Mouse (Mus musculus): ENCODE measurements around the gene Anln. TPM values are rescaled to one million over a fixed set of nuclear protein-coding genes. Genes with fewer than 3 reads are reported as not detected.
A peak's percentile ranks its signal among the peaks of the same experiment; 100 is the strongest.
"Not testable (repeated sequence)": the region's sequence is repeated elsewhere in the genome, so short reads cannot be mapped to it uniquely, and the experiment has no call there.

Anln gene
- polyA plus RNA-seq, 1 experiment from 2014 or later, result 49.6 TPM

DNA sequence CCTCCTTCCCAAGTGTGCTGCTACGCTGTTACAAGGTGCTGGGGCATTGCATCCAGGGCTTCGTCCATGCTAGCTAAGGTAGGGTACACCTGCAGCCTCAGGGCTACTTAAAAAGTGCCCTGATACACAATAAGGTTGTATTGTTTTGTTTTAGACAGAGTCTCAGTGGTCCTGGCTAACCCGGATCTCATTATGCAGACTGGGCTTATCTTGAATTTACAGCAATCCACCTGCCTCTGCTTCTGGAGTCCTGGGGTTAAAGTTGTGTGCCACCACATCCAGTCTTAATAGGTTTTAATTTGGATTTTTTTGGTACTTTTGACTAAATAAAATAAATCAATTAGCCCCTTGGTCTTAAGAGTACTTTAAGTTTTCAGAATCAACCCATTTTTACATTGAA is 30.9 kb upstream of the Anln start:
- H3K36me3 ChIP-seq, result no peaks in the 10 kb centered on the region
- no peak for ATAC-seq (replicated peaks; ENCODE audit: low FRiP score)
- no peak overlapping the region for H3K9ac ChIP-seq
- no peaks in the 10 kb centered on the region for H3K9me3 ChIP-seq (replicated peaks)
- no peak overlapping the region for H3K27ac ChIP-seq
- H3K4me3 ChIP-seq (replicated peaks), result no peak overlapping the region
- H3K4me2 ChIP-seq, result no peak overlapping the region
- H3K27me3 ChIP-seq, result no peaks in the 10 kb centered on the region
- H3K4me1 ChIP-seq, result 0 out of 2 replicates have a peak, but pooled peaks cover 6% of the 10 kb centered on the region
- WGBS, result 88% methylated on average over 3 of the region's 3 CpGs

DNA sequence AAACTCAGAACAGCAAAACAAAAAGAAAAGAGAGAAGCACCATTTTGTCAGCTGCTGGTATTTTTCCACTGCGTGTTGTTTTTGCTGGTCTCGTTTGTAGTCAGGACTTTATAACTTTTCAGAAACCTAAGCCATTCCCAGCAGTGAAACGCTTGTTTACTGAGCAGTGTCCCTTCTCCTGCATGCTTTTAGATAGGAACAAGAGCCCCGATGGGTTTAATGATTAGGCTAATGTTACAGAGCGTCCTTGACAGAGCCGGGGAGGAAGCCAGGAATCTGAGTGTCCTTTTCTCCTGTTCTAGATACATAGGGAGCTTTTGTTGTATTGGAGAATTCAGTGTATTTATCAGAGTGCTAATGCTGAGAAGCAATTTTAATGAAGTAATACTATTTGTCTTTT is 28.6 kb upstream of the Anln start:
- no peaks in the 10 kb centered on the region for H3K36me3 ChIP-seq
- H3K9me3 ChIP-seq (replicated peaks), result no peaks in the 10 kb centered on the region
- H3K4me1 ChIP-seq, result 0 out of 2 replicates have a peak, but pooled peaks cover 6% of the 10 kb centered on the region
- H3K4me3 ChIP-seq (replicated peaks), result no peak overlapping the region
- H3K27me3 ChIP-seq, result no peaks in the 10 kb centered on the region
- WGBS, result 28% methylated on average over 6 of the region's 6 CpGs
- no peak overlapping the region for H3K4me2 ChIP-seq
- no peak overlapping the region for H3K27ac ChIP-seq
- H3K9ac ChIP-seq, result no peak overlapping the region
- ATAC-seq (replicated peaks; ENCODE audit: low FRiP score), result no peak

DNA sequence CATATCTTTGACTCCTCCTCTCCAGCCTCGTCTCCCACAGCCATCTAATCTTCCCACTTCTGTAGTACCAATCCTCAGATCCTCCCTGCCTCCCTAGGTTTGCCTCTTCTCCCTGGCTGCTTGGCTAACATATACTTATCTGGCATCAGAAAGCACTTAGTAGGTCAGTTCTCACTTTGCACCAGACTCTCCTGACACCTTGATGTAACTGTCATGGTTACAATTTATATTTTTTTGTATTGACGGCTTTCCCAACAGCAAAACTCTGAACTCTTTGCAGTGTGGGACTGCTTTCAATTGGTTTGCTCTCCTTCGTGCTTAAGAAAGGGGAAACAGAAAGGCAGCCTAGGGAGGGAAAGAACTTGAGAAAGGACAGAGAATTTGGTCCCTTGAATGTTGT is 27.2 kb upstream of the Anln start:
- 79% methylated on average over 3 of the region's 3 CpGs for WGBS
- no peaks in the 10 kb centered on the region for H3K9me3 ChIP-seq (replicated peaks)
- peaks cover 10% of the 10 kb centered on the region; the same call in 1 of the 2 replicates for H3K4me1 ChIP-seq
- ATAC-seq (replicated peaks; ENCODE audit: low FRiP score), result no peak
- H3K27me3 ChIP-seq, result no peaks in the 10 kb centered on the region
- H3K36me3 ChIP-seq, result no peaks in the 10 kb centered on the region
- H3K4me3 ChIP-seq (replicated peaks), result no peak overlapping the region
- no peak overlapping the region for H3K27ac ChIP-seq
- no peak overlapping the region for H3K4me2 ChIP-seq
- H3K9ac ChIP-seq, result no peak overlapping the region

DNA sequence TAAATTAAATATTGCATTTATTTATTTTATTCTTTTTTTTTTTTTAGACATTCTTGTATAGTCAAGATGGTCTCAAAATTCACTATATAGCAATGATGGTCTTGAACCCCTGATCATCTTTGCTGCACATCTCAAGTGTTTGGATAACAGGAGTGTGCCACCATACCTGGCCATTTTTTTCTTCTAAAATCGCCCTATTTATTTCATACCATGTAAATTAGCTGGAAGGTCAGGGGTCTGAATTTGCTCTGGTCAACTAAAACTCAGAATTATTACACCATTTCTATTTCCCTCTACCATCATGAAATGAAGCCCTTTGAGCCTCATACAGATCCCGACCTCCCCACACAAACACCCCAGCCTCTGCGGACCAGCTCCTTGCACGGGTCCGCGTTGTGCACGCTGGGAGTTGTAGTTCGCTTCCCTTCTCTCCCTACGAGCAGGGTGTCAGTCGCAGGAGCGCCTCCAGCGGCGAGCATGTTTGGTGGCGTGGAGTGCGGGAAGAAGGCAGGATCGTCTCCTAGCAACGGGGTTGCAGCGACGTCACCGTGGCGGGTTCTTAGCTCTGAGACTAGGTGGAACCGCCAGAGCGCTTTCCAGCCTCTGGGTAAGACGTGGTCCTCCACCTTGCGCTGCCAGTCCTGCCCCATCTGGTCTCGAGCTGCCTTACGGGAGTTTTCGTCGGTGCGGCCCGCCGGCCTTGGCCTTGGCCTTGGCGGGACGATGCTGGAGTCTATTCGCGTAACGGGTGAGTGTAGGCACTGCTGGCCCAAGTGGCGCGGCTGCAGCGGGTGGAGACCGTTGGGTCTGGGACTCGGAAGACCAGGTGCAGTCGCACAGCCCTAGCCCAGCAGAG is 22.2 kb upstream of the Anln start, which contains the start of gene 9530077C05Rik:
TSS of gene 9530077C05Rik (plus strand) at position 512 of the 856 bp plus-strand sequence.
- Histone ChIP-seq H3K27ac (0 out of 2 replicates have a peak within 1 kb of the TSS, but pooled peaks have one; percentile 33), H3K9me3 (replicated peaks) (no peaks in the 10 kb centered on the region), H3K4me2 (peak within 1 kb of the TSS; percentile 89), H3K4me1 (peaks cover 3% of the 10 kb centered on the region; the same call in 1 of the 2 replicates), H3K36me3 (no peaks in the 10 kb centered on the region), H3K4me3 (replicated peaks) (peak within 1 kb of the TSS; percentile 65), H3K27me3 (no peaks in the 10 kb centered on the region), H3K9ac (peak within 1 kb of the TSS; percentile 63)
- WGBS, result under 1% methylated on average over 43 of the region's 43 CpGs
- ATAC-seq (replicated peaks; ENCODE audit: low FRiP score), result peak; percentile 98

DNA sequence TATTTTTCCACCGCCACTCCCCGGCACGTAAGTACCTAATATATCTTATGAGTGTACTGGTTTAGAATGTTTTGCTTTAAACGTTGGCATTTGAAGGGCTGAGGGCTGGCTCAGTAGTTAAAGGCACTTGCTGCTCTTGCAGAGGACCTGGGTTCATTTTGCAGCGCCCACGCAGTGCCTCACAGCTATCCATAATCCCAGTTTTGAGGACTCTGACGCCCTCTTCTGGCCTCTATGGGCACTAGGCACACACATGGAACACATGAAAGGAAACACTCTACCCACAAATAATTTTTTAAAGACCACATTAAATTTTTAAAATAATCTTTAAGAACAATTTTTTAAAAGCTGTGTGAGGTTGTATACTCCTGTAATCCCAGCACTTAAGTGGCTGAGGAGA is 20.5 kb upstream of the Anln start:
- no peaks in the 10 kb centered on the region for H3K9me3 ChIP-seq (replicated peaks)
- H3K27ac ChIP-seq, result no peak overlapping the region
- H3K4me1 ChIP-seq, result peaks cover 3% of the 10 kb centered on the region; the same call in 1 of the 2 replicates
- H3K4me2 ChIP-seq, result no peak overlapping the region
- 68% methylated on average over 7 of the region's 7 CpGs for WGBS
- H3K4me3 ChIP-seq (replicated peaks), result no peak overlapping the region
- no peaks in the 10 kb centered on the region for H3K36me3 ChIP-seq
- H3K9ac ChIP-seq, result no peak overlapping the region
- ATAC-seq (replicated peaks; ENCODE audit: low FRiP score), result no peak
- no peaks in the 10 kb centered on the region for H3K27me3 ChIP-seq

DNA sequence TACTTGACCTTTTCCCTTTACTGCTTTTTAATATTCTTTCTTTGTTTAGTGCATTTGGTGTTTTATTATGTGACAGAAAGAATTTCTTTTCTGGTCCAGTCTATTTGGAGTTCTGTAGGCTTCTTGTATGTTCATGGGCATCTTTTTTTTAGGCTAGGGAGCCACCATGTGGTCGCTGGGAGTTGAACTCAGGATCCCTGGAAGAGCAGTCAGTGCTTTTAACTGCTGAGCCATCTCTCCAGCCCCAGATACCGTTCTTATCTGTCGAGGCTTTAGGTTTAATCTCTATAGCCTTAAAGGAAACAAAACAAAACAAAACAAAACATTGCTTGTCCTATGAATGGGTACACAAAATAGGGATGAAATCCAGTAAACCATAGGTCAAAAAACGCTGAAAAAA is 19.4 kb upstream of the Anln start:
- not testable (repeated sequence) for H3K4me3 ChIP-seq (replicated peaks); H3K9me3 ChIP-seq (replicated peaks); H3K27me3 ChIP-seq; H3K4me2 ChIP-seq; H3K9ac ChIP-seq; ATAC-seq (replicated peaks; ENCODE audit: low FRiP score); H3K27ac ChIP-seq; H3K36me3 ChIP-seq; H3K4me1 ChIP-seq
- WGBS, result 25% methylated on average over 4 of the region's 4 CpGs

DNA sequence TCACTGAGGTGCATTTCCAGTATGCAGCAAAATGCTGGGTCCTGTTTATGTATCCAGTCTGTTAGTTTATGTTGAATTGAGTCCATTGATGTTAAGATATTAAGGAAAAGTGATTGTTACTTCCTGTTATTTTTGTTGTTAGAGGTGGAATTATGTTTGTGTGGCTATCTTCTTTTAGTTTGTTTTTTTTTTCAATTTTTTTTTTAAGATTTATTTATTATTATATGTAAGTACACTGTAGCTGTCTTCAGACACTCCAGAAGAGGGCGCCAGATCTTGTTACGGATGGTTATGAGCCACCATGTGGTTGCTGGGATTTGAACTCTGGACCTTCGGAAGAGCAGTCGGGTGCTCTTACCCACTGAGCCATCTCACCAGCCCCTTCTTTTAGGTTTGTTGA is 18.6 kb upstream of the Anln start:
- H3K36me3 ChIP-seq; H3K27ac ChIP-seq; H3K4me2 ChIP-seq; ATAC-seq (replicated peaks; ENCODE audit: low FRiP score); H3K4me3 ChIP-seq (replicated peaks); H3K27me3 ChIP-seq; H3K9ac ChIP-seq; H3K4me1 ChIP-seq; H3K9me3 ChIP-seq (replicated peaks): not testable (repeated sequence)
- WGBS, result 88% methylated on average over 4 of the region's 4 CpGs

DNA sequence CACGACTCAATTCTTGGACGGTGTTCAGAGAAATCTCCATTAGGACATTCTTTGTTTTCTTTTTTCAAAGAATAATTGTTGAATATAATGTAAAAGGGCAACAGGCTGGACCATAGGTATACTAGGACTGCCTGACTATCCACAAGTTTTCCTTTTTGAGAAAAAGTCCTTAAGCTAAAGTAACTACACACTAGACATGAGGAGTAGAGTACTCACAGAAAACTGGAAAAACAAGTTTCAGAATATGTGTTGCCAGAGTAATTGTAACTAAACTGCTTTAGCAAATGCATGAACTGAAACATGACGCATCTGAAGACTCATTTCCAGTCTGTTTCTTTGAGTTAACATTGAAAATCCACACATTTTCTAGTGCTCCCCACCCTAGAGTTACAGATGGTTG is 16.4 kb upstream of the Anln start:
- H3K4me1 ChIP-seq, result no peaks in the 10 kb centered on the region
- H3K4me2 ChIP-seq, result no peak overlapping the region
- no peak for ATAC-seq (replicated peaks; ENCODE audit: low FRiP score)
- no peaks in the 10 kb centered on the region for H3K36me3 ChIP-seq
- H3K27me3 ChIP-seq, result no peaks in the 10 kb centered on the region
- no peaks in the 10 kb centered on the region for H3K9me3 ChIP-seq (replicated peaks)
- no peak overlapping the region for H3K9ac ChIP-seq
- 0 out of 2 replicates have a peak overlapping the region, but pooled peaks have one; percentile 32 for H3K27ac ChIP-seq
- 69% methylated on average over 3 of the region's 3 CpGs for WGBS
- no peak overlapping the region for H3K4me3 ChIP-seq (replicated peaks)

DNA sequence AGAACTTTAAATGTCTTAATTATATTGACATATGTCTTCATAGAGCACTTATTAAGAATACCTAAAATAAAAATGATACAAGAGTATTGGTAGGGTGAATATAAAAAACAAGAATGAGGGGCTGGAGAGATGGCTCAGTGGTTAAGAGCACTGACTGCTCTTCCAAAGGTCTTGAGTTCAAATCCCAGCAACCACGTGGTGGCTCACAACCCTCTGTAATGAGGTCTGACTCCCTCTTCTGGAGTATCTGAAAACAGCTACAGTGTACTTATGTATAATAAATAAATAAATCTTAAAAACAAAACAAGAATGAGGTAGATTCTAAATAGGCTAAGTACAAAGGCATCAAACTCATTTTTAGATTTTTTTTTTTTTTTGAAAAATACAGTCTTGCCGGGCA is 14.5 kb upstream of the Anln start:
- H3K27me3 ChIP-seq; H3K9ac ChIP-seq; H3K4me3 ChIP-seq (replicated peaks); H3K4me2 ChIP-seq; ATAC-seq (replicated peaks; ENCODE audit: low FRiP score); H3K4me1 ChIP-seq; H3K27ac ChIP-seq; H3K9me3 ChIP-seq (replicated peaks); H3K36me3 ChIP-seq: not testable (repeated sequence)
- WGBS, result 79% methylated on average over 2 of the region's 2 CpGs

DNA sequence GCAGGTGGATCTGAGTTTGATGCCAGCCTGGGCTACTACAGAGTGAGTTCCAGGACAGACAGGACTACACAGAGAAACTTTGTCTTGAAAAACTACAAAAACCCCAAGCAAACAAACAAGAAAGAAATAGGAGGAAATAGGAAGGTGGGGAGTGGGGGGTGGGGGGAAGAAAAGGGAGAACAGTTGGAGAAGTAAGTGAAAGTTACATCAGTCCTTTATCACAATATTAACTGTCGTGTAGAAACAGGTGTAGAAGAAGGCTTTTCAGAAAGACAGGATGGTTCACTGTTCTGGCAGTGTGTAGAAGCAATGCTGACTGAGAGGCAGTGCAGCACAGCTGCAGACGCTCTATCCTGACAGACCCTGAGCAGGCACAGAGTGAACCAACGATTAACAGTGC is 14.0 kb upstream of the Anln start:
- 78% methylated on average over 3 of the region's 3 CpGs for WGBS
- no peaks in the 10 kb centered on the region for H3K27me3 ChIP-seq

DNA sequence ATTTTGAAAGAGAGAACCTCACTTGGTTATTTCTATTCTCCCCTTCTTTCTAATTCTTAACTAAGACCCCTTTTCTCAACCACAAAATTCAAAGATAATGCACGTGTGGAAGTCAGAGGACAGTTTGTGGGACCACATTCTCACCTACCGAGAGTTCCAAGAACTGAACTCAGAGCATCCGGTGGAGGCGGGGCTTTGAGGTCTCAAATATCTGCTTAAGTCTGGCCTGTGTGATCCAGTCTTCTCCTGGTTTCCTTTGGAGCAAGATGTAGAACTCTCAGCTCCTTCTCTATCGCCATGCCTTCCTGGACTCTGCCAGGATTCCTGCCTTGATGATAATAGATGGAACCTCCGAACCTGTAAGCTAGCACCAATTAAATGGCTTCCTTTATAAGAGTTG is 13.0 kb upstream of the Anln start:
- Histone ChIP-seq H3K4me2 (no peak overlapping the region), H3K36me3 (no peaks in the 10 kb centered on the region), H3K27ac (no peak overlapping the region), H3K4me3 (replicated peaks) (no peak overlapping the region), H3K4me1 (no peaks in the 10 kb centered on the region), H3K9me3 (replicated peaks) (no peaks in the 10 kb centered on the region), H3K27me3 (no peaks in the 10 kb centered on the region), H3K9ac (no peak overlapping the region)
- WGBS, result 83% methylated on average over 6 of the region's 6 CpGs
- no peak for ATAC-seq (replicated peaks; ENCODE audit: low FRiP score)

More for the DNA sequence above, 14.0 kb upstream of the Anln start:
- Histone ChIP-seq H3K36me3 (no peaks in the 10 kb centered on the region), H3K4me1 (no peaks in the 10 kb centered on the region), H3K9ac (no peak overlapping the region), H3K4me2 (no peak overlapping the region), H3K27ac (no peak overlapping the region), H3K9me3 (replicated peaks) (no peaks in the 10 kb centered on the region), H3K4me3 (replicated peaks) (no peak overlapping the region)
- ATAC-seq (replicated peaks; ENCODE audit: low FRiP score), result no peak

DNA sequence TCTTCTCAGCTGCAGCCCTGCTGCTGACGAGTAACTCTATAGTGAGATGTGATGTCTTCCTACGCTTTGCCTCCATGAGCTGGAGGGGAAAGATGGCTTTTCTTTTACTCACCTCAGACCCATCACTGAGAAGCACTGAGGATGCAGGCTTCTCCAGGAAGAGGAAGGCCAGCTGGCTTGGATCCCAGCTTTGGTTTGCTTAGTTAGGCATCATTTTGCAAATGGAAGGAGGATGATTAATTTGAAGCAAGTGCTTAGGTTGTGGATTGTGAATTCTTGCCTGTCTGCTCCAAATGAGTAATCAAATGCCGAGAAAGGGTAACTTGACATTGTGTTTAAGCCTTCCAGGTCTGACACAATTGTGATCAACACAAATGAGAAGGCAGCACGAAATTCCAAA is 10.0 kb upstream of the Anln start:
- no peak for ATAC-seq (replicated peaks; ENCODE audit: low FRiP score)
- no peak overlapping the region for H3K4me2 ChIP-seq
- H3K36me3 ChIP-seq, result no peaks in the 10 kb centered on the region
- 73% methylated on average over 4 of the region's 4 CpGs for WGBS
- H3K9ac ChIP-seq, result no peak overlapping the region
- no peaks in the 10 kb centered on the region for H3K9me3 ChIP-seq (replicated peaks)
- H3K27ac ChIP-seq, result no peak overlapping the region
- no peak overlapping the region for H3K4me3 ChIP-seq (replicated peaks)
- no peaks in the 10 kb centered on the region for H3K27me3 ChIP-seq
- H3K4me1 ChIP-seq, result no peaks in the 10 kb centered on the region
